Mouse (Mus musculus): ENCODE measurements around the gene Gdpd1.

- no peak for TF ChIP-seq POLR2A (IDR thresholded peaks at IDR 0.05; ENCODE audit: extremely low read depth, insufficient read depth, low read length)
- TF ChIP-seq CTCF (IDR thresholded peaks at IDR 0.05; ENCODE audit: extremely low read depth, insufficient read depth, low read length): no peak
These were observed 37.7 kb downstream of the Gdpd1 start for GRCm38 (mm10) chr11:87036180-87036579.

Measured in cortical plate, adult 2 months (tissue).